Mouse (Mus musculus): Measurements from ENCODE around the gene 6030458C11Rik.

- TF ChIP-seq POLR2A (IDR thresholded peaks at IDR 0.05; ENCODE audit: extremely low read depth, insufficient read depth, low read length) (no peak), CTCF (IDR thresholded peaks at IDR 0.05; ENCODE audit: low read depth, low read length) (no peak)
Measured at GRCm38 (mm10) chr15:12807088-12807487, 17.4 kb downstream of the 6030458C11Rik start.

Data from liver, adult 2 months (tissue).